Mouse (Mus musculus) lung, embryonic 16.5 days (tissue): ENCODE results near the gene Ncbp3. TPM values are rescaled to one million over a fixed set of nuclear protein-coding genes. Genes with fewer than 3 reads are reported as not detected.
"Not testable (repeated sequence)": the region's sequence is repeated elsewhere in the genome, so short reads cannot be mapped to it uniquely, and the experiment has no call there.

ENCODE experiments used
- ATAC-seq: fragments of 200-750 bp; cut with Nextera tagmentation; 2 replicates; pipeline ENCODE4 v1.8.0; 2017; ENCODE audit warnings: low read depth, mild to moderate bottlenecking, moderate library complexity
- H3K27ac ChIP-seq: fragments of 300-500 bp; sonication (generic); 2 replicates; pipeline ENCODE4 v1.5.1; 2014; ENCODE audit warnings: mild to moderate bottlenecking, control low read depth, low read length
- H3K27me3 ChIP-seq: fragments of 300-500 bp; sonication (generic); 2 replicates; pipeline ENCODE4 v1.6.1; 2014; ENCODE audit warnings: low read depth, low read length, mixed read lengths; ENCODE audit not compliant: control insufficient read depth, insufficient read depth
- H3K36me3 ChIP-seq: fragments of 300-500 bp; sonication (generic); 2 replicates; pipeline ENCODE4 v1.6.1; 2014; ENCODE audit warnings: low read length; ENCODE audit not compliant: control insufficient read depth, insufficient read depth
- H3K4me1 ChIP-seq: fragments of 300-500 bp; sonication (generic); replicated peaks from 2 replicates; pipeline ENCODE4 v1.6.1; 2014; ENCODE audit warnings: low read length, mixed read lengths; ENCODE audit not compliant: control insufficient read depth, insufficient read depth
- H3K4me2 ChIP-seq: fragments of 300-500 bp; sonication (generic); 2 replicates; pipeline ENCODE4 v1.6.1; 2014; ENCODE audit warnings: low read depth, low read length, control low read depth
- H3K4me3 ChIP-seq: fragments of 300-500 bp; sonication (generic); 2 replicates; pipeline ENCODE4 v1.5.1; 2014; ENCODE audit warnings: mild to moderate bottlenecking, low read length, control low read depth
- H3K9ac ChIP-seq: fragments of 300-500 bp; sonication (generic); 2 replicates; pipeline ENCODE4 v1.6.1; 2014; ENCODE audit warnings: low read length, control low read depth
- H3K9me3 ChIP-seq: fragments of 300-500 bp; sonication (generic); 2 replicates; pipeline ENCODE4 v1.6.1; 2016; ENCODE audit warnings: low read length; ENCODE audit not compliant: control insufficient read depth
- WGBS: fragments of 180-500 bp; shearing (Covaris S2); extraction: QIAGEN DNeasy Blood & Tissue Kit; methylation state at CpG from one replicate; pipeline ENCODE4 v1.1.7; 2014; 5-methylcytosine and 5-hydroxymethylcytosine counted together
- polyA plus RNA-seq: library from polyadenylated mRNA; unstranded; fragments of >200 nt; fragmentation: Nextera tagmentation; extraction: Ambion mirVana; gene quantifications from 2 replicates; pipeline ENCODE4 v1.2.1, GENCODE M21; 2015

The Ncbp3 gene
- polyA plus RNA-seq, 1 experiment from 2014 or later, result 11.7 TPM

DNA sequence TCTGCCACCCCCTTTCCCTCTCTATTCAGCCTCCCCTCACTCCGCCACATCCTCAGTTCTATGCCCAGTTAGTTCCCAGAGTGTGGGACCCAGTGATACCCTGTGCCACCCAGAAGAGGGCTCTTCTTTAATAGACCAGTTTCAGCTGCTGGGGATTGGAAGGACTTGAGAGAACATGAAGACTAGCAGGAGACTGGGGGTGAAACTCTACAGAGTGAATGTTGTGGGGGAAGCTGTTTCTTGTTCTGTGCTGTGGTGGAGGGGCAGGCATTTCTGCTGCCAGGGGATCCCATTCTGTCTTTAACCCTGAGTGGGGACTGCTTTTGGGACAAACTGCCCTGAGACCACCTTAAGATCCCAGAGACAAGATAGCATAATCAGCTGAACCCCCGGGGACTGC, 43.2 kb downstream of the Ncbp3 start:
- ATAC-seq, result no peak
- H3K27ac ChIP-seq, result no peak overlapping the region
- no peaks in the 10 kb centered on the region for H3K36me3 ChIP-seq
- no peaks in the 10 kb centered on the region for H3K4me1 ChIP-seq
- H3K9ac ChIP-seq, result no peak overlapping the region
- H3K4me2 ChIP-seq, result no peak overlapping the region
- no peaks in the 10 kb centered on the region for H3K9me3 ChIP-seq
- no peaks in the 10 kb centered on the region for H3K27me3 ChIP-seq
- 87% methylated on average over 2 of the region's 2 CpGs for WGBS
- H3K4me3 ChIP-seq, result no peak overlapping the region

DNA sequence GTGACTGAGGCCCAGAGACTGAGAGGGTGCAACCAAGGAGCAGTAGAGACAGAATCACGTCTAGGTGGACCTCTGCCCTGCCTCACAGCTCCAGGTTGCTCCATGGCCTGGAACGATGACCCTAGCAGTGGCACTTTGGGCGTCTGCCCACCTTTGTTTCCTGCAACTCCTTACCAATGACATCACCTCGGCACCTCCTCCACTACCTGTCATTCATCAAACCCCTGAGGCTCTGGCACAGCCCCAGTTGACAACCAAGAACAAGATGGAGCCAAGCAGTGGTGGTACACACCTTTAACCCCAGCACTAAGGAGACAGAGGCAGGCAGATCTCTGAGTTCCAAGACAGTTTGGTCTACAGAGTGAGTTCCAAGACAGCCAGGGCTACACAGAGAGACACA, 44.5 kb downstream of the Ncbp3 start:
- 62% methylated on average over 4 of the region's 4 CpGs for WGBS
- H3K9me3 ChIP-seq, result no peaks in the 10 kb centered on the region
- no peak for ATAC-seq

DNA sequence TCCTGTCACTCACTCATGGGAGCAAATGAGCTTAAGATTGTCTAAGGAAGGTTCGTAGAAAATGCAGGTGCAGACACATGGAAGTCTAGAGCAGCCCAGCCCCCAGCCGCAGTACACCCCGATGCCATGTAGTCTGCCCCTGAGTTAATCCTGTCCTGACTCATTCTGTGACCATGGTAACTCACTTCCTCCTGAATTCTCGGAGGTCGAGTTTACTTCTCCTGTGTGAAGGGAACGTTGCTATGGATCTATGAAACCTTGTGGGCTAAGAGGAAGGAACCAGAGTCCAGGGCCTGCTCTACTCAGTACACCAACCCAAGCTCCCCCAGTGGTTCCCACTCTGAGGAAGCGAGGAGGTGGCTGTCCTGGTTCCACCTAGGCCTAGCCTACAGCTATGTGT, 45.3 kb downstream of the Ncbp3 start:
- H3K27ac ChIP-seq, result no peak overlapping the region
- H3K36me3 ChIP-seq, result no peaks in the 10 kb centered on the region
- 57% methylated on average over 7 of the region's 7 CpGs for WGBS
- no peak overlapping the region for H3K4me2 ChIP-seq
- ATAC-seq, result no peak
- H3K4me3 ChIP-seq, result no peak overlapping the region
- no peaks in the 10 kb centered on the region for H3K9me3 ChIP-seq
- no peaks in the 10 kb centered on the region for H3K27me3 ChIP-seq
- H3K9ac ChIP-seq, result no peak overlapping the region
- no peaks in the 10 kb centered on the region for H3K4me1 ChIP-seq

More for the DNA sequence above, 44.5 kb downstream of the Ncbp3 start:
- Histone ChIP-seq H3K36me3 (no peaks in the 10 kb centered on the region), H3K9ac (no peak overlapping the region), H3K27me3 (no peaks in the 10 kb centered on the region), H3K4me1 (no peaks in the 10 kb centered on the region), H3K4me3 (no peak overlapping the region), H3K27ac (no peak overlapping the region), H3K4me2 (no peak overlapping the region)

DNA sequence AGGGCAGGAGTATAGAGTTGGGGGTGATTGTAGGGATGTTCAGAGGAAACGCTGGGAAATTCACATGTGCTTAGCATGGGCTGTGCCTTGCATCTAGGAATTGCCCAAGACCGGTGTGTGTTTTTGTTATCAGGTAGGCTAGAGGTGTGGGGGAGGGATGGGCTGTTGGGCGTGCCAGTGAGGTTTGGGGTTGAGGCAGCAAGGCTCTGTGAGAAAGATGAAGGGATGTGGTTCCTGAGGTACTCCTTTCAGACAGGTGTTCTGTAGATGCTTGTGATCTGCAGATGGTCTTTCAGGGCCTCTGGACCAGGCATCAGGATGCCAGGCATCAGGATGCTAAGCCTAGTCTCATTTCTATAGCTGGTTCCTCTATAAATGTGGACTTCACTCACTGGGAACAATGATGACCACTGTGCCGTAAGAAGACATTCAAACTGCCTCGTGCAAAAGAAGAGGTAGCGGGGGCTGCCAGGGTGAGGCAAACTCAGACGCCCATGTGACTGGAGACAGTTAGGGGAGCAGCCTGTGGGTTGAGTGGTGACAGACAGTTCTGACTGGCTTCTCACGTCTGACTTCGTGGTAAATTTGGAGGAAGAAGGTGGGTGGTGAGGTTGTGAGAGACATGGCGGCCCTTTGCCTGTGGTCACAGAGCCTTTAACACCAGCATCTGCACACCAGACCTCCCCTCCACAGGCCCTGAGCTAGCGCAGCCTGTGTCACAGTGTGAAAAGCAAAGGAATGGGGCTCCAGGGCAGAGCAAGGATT, 46.8 kb downstream of the Ncbp3 start:
- Histone ChIP-seq H3K27me3 (no peaks in the 10 kb centered on the region), H3K4me2 (no peak overlapping the region), H3K27ac (no peak overlapping the region), H3K4me1 (no peaks in the 10 kb centered on the region), H3K9me3 (no peaks in the 10 kb centered on the region), H3K9ac (no peak overlapping the region), H3K36me3 (no peaks in the 10 kb centered on the region), H3K4me3 (no peak overlapping the region)
- 76% methylated on average over 11 of the region's 11 CpGs for WGBS
- ATAC-seq, result no peak

DNA sequence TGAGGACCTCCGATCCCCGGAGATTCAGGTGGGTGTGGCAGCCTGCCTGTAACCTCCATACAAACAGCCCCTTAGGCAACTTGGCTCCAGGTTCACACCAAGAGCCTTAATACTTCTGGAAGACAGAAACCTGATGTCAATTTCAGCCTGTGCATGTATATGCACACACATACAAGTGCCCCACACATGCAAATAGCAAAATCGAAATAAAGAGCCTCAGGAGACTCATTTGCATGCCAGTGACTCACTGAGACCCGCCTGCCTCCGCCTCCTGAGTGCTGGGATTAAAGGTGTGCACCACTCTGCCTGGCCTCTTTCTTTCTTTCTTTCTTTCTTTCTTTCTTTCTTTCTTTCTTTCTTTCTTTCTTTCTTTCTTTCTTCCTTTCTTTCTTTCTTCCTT, 51.3 kb downstream of the Ncbp3 start:
- no peaks in the 10 kb centered on the region for H3K27me3 ChIP-seq
- no peak overlapping the region for H3K4me2 ChIP-seq
- WGBS, result 60% methylated on average over 5 of the region's 5 CpGs
- ATAC-seq, result no peak
- H3K9me3 ChIP-seq, result no peaks in the 10 kb centered on the region
- H3K4me1 ChIP-seq, result no peaks in the 10 kb centered on the region
- no peak overlapping the region for H3K9ac ChIP-seq
- H3K4me3 ChIP-seq, result no peak overlapping the region
- H3K36me3 ChIP-seq, result no peaks in the 10 kb centered on the region
- H3K27ac ChIP-seq, result no peak overlapping the region

DNA sequence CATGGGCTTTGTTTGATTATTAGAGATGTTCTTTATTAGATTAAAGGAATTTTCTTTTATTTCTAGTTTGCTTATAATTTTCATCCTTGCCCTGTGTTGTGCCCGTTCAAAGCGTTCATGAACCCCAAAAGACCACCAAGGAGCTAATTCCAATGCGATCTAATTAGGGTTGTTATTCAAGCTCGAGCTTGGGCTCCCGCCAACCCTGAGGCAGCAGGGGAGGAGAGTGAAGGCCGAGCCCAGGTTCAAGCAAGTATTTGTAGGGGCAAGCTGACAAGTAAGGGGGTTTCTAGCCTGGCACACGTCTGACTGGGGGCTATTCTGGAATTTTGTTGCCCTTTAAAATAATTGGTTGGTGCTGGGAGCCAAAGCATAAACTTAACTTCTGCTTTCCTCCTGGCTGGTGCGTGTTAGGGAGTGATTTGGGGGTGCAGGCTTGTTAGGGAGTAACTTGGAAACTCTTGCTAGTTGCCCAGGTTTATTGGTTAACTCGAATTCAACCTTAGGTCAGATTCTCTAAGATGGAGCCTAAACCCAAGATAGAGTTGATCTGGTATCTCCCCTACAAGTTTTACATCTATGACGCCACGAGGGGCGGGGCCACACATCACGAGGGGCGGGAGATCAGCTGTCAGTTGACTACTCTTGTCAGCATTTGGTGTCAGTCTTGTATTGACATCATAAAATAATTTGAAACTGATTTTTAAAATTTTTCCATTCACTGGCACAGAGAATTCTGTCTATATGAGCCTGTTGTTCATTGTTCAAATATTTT, 52.6 kb downstream of the Ncbp3 start:
- Histone ChIP-seq H3K27me3 (no peaks in the 10 kb centered on the region), H3K27ac (no peak overlapping the region), H3K36me3 (no peaks in the 10 kb centered on the region), H3K9me3 (no peaks in the 10 kb centered on the region), H3K9ac (no peak overlapping the region), H3K4me2 (no peak overlapping the region), H3K4me3 (no peak overlapping the region), H3K4me1 (no peaks in the 10 kb centered on the region)
- no peak for ATAC-seq
- WGBS, result 70% methylated on average over 14 of the region's 14 CpGs

DNA sequence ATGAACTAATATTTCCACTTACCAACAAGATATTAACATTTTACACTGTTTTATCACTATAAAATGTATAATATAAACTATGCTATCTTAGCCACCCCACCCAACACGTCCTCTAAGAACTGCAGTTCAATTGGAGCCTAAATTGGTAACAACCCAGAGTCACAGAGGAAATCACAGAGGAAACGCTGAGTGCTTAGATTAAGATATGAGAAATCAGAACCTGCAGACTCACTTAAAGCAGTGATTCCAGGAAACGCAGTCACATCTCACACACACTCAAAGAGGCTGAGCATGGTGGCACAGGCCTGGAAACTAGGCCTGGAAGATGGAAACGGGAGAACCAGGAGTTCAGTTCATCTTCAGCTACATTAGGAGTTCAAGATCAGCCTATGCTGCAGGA, 53.7 kb downstream of the Ncbp3 start:
- no peak overlapping the region for H3K9ac ChIP-seq
- H3K27me3 ChIP-seq, result no peaks in the 10 kb centered on the region
- no peak overlapping the region for H3K4me2 ChIP-seq
- WGBS, result 60% methylated on average over 4 of the region's 4 CpGs
- H3K36me3 ChIP-seq, result no peaks in the 10 kb centered on the region
- H3K4me3 ChIP-seq, result no peak overlapping the region
- H3K9me3 ChIP-seq, result no peaks in the 10 kb centered on the region
- ATAC-seq, result no peak
- no peaks in the 10 kb centered on the region for H3K4me1 ChIP-seq
- H3K27ac ChIP-seq, result no peak overlapping the region

DNA sequence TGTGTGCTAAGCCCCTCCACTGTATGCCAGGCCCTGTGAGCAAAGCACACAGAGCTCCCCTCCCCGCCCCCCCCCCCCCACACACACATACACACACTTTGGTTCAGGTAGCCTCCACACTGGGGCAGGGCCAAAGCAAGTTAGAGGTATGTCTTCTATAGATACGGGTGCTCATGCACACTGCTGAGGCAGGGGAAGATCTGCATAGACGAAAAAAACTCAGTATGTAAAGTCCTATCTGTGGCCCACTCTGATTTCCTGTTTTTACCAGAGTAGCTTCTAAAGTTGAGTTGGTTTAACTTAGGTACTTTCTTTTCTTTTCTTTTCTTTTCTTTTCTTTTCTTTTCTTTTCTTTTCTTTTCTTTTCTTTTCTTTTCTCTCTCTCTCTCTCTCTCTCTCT, 57.7 kb downstream of the Ncbp3 start:
- Histone ChIP-seq H3K9me3 (no peaks in the 10 kb centered on the region), H3K4me1 (no peaks in the 10 kb centered on the region), H3K9ac (no peak overlapping the region), H3K27ac (no peak overlapping the region), H3K36me3 (no peaks in the 10 kb centered on the region), H3K27me3 (no peaks in the 10 kb centered on the region), H3K4me2 (no peak overlapping the region), H3K4me3 (no peak overlapping the region)
- ATAC-seq, result no peak
- 54% methylated on average over 2 of the region's 3 CpGs for WGBS

DNA sequence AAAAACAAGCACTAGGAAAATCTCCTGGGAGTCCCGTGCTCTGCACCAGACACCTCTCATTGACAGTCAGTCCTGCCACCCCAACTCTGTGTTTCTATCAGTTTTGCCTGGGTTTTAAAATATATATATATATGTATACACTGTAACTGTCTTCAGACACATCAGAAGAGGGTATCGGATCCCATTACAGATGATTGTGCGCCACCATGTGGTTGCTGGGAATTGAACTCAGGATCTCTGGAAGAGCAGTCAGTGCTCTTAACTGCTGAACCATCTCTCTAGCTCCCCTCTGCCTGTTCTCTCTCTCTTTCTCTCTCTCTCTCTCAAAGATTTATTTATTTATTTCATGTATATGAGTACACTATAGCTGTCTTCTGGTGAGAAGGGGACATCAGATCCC, 59.8 kb downstream of the Ncbp3 start:
- ATAC-seq, H3K36me3 ChIP-seq, H3K4me1 ChIP-seq, H3K4me3 ChIP-seq, H3K9ac ChIP-seq, H3K4me2 ChIP-seq, H3K27me3 ChIP-seq, H3K9me3 ChIP-seq, H3K27ac ChIP-seq: not testable (repeated sequence)
- WGBS, result 34% methylated on average over 3 of the region's 3 CpGs
